Mouse (Mus musculus): ENCODE measurements around the gene Mad2l2. TPM values are rescaled to one million over a fixed set of nuclear protein-coding genes. Genes with fewer than 3 reads are reported as not detected.

The Mad2l2 gene
- total RNA-seq, 2 experiments from 2014 or later = 13.5 to 15.7 TPM

DNA sequence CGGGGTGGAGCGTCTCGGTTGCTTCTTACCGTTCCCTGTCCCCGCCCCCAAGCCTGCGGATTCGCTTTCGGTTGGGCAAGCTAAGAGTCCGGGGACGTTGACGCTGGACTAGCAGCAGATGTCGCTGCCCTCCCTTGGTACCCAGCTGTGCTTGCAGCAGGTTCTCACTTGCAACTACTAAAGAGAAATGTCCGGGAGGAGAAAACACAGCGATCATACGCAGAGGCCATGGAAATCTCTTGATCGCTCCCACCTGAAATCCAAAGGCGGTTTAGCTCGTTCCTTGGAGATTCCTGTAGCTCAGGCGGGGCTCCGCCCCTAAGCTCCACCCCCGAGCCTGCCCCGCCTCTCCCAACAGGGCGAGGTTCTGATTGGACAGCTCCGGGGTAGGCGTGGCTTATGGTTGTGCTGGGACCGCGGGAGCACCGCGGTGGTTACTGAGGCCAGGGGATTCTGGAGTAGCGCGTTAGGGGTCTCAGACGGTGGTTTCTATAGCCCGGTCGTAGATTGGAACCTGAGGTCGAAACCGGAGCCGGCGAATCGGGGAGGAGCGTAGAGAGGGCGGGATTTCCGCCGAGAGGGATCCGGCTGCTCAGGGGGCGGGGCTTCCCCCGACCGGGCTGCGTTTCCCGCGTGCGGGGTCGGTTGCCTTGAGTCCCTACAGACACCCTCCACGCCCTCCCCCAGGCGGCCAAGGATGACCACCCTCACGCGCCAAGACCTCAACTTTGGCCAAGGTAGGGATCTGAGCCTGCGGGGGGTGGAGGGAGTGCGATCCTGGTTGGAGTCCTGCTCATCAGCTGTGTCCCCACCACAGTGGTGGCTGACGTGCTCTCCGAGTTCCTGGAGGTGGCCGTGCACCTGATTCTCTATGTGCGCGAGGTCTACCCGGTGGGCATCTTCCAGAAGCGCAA lies 10.2 kb downstream of the Mad2l2 start:
- peak; percentile 95 for DNase-seq (ENCODE audit: low spot score)

DNA sequence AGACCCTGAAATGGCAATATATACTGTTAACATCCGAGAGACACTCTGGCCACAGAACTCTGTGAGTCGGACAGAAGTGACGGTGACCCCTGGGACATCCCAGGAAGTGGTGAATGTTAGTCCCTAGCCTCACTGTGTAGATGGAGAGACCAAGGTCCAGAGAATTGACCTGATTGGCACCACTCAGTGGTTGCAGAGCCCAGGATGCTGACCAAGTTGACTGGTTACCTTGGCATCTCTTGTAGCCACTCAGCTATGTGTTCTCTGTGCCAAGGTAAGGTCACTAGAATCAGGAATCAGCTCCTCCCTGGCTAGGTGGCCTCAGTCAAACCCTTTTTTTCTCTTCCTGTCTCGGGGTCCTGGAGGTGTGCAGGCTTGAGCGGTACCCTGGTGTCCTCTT lies 13.5 kb downstream of the Mad2l2 start:
- DNase-seq (ENCODE audit: low spot score) = no peak

DNA sequence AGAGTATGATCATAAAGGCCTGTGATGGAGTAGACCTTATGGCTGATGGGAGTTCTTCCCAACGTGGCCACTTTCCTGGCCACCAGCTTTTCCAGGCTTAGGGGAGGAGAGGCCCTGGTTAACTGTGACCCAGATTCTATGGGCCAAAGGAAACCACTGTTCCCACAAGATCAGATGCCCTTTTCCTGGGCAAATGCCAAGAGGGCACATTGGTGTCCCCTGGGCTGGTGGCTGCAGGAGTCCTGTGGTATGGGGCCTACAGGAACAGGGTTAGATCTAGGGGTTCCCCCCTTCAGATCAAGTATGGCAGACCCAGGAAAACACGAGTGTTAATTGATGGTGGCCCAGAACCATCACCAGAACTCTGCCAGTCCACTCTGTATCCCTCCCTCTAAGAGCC lies 17.5 kb downstream of the Mad2l2 start:
- no peak for DNase-seq (ENCODE audit: low spot score)

DNA sequence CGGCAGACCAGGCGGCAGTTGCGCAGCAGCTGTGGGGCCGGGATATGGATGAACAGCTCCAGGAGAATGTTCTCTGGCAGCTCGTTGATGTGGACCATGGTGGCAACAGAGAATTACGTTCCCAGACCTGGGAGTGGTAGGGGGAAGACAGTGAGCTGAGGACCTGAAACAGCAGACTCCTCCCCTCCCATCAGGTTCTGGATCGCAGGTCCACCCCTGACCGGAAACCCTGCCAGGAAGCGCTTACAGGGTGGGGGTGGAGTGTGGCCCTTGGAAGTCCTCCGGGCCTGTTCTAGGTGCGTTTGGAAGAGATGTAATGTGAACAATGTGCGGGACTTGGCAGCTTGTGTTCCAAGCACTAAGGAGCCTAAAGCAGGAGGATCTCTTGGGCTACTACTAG lies 19.4 kb downstream of the Mad2l2 start:
- DNase-seq (ENCODE audit: low spot score) = no peak

DNA sequence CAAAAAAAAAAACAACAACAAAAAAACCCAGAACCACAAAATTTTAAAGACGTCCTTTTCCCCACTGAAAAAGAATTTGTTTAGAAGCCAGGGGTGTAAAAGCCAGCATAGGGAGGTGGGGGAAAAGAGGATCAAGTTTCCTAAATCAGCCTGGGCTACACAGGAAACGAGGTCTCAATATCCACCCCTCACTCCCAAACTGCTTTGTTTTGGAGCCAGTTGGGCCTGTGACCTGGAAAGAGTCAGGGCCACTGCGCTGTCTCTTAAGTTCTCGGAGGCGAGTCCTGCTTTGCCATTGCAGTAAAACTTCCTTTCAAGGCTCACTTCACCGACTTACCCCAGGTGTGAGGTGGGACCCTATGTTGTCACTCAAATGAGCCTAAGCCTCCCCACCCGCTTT lies 20.1 kb downstream of the Mad2l2 start:
- DNase-seq (ENCODE audit: low spot score) = no peak

DNA sequence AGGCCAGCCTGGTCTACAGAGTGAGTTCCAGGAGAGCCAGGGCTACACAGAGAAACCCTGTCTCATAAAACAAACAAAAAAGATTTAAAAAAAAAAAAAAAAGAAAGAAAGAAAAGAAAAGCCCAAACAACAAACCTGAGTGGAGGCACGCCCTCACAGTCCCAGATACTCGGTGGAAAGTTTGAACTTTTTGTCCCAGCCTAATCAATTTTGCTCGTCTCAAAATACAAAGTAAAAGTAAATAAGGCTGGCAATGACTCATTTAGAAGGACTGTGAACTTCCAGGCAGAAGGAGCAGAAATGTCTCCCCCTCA lies 20.7 kb downstream of the Mad2l2 start:
- DNase-seq (ENCODE audit: low spot score) = no peak

DNA sequence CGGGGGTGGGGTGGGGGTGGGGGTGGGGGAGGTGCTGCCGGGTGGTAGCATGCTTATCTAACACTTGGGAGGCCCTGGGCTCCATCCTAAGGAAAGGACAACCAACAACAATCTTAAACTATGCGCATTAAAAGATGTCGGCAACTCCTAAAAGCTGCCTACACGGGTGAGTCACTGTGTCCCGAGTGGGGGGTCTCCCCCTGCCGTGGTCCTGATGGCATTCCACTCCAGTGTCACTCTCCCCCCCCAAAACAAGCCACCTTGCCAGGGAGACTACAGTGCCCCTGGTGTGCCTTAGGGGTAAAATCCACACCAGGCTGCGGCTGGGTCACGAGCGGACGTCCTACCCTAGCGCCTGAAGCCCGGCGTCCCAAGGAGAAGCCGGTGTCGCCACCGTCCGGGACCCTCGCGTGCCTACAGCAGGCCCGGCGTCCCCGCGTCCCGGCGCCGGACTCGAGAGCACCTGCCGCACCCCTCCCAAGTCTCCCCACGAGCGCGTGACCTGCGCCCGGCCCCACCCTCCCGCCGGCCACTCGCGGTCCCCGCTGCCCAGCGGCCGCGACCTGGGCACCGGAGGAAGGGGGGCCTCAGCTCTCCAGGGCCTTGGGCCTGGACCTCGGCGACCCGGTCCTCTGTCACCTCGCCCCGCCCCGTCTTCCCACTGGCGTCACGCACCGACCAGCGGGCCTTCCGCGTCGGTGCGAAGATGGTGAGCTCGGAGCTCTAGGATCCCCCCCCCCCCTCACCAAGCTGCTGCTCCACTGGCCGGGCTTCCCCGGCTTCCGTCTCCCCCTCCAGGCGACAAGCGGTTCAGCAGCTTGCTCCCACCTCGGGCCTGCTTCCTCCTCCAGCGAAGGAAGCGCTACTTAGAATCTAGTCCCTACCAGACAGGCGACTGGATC lies 21.3 kb downstream of the Mad2l2 start, which contains the start of gene Fbxo6:
TSS of gene Fbxo6 (minus strand) at position 874 of the 902 bp plus-strand sequence.
- peak; percentile 92 for DNase-seq (ENCODE audit: low spot score)

DNA sequence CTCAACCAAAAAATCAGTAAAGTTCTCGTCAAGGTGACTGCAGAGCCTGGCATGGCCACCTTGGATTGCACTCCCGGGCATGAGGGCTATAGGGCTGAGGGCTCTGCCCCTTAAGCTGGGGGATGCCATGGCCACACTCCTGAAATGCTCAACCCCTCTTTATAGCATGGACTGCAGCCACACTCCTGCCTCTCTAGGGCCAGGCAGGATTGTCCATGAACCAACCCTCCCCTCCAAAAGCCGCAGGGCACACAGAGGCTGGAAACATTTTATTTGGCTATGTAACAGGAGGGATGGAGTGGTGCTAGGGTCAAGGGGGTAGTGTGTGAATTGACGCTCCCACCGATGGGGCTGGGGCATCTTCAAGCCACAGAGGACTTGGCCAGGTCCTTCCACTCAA lies 22.4 kb downstream of the Mad2l2 start:
- no peak for DNase-seq (ENCODE audit: low spot score)

DNA sequence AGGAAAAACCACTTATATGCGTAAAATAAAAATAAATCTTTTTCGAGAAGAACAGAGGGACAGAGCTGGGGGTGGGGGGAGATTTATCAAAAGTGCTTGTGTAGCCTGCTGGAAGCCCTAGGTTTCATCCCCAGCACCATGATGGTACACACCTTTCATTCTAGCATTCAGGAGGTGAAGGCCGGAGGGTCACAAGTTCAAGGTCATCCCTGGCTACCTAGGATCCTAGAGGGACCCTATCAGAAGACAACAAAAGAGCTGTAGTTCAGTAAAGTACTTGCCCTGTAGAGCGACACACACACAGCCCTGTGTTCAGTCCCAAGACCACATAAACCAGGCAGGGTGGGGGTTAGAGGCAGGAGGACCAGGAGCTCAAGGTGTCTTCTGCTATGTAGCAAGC lies 23.8 kb downstream of the Mad2l2 start:
- no peak for DNase-seq (ENCODE audit: low spot score)

DNA sequence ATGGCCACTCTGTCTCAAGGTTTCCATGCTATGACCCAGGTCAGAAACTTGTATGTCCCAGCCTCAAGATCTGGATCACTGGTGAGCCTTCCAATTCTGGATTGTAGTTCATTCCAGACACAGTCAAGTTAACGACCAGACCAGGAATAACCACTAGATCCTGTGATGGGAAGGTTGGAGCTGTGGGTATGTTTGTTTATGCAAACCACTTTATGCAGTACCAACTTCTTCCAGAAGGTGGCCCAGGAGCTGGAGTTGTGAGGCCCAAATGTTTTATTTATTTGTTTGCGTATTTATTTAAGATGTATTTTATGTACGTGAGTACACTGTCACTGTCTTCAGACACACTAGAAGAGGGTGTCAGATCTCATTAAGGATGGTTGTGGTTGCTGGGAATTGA lies 24.8 kb downstream of the Mad2l2 start:
- DNase-seq (ENCODE audit: low spot score) = no peak

DNA sequence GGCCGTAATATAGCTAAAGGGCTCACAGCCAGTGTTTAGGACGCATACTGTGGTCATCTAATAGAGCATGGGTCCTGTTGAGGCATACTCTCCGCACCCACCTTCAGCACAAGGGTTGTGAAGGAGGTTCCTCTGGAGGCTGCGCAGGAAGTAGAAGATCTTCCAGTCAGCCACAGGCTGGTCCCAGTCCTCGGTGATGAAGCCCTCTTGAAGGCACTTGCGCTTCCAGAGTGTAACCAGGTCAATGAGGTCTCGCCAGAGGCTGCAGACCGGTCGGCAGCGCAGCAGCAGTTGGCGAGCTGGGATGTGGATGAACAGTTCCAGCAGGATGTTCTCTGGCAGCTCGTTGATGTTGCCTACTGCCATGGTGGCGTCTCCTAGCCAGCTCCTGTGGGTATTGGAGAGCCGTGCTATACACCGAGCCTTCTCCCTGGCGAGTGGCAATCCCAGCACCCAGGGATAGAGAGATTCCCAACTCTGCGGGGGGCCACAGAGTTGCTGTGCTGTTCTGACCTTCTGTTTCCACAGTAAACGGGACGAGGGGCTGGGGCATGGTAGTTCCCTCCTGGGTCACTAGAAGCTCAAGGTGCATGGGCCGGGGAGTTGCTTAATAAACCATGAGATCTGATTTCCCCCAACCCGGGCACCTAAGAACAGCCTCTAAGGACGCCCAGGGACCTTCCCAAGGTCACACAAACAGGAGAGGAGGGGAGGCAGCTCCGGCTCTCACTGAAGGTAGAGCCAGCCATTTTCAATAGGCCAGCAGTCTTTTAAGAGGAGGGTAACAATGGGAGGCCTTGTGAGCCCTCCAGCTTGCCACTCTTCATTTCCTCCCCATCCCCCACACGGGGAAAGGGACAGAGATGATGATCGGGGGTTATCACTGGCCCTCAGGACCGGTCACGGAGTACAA lies 28.5 kb downstream of the Mad2l2 start:
- DNase-seq (ENCODE audit: low spot score) = no peak

DNA sequence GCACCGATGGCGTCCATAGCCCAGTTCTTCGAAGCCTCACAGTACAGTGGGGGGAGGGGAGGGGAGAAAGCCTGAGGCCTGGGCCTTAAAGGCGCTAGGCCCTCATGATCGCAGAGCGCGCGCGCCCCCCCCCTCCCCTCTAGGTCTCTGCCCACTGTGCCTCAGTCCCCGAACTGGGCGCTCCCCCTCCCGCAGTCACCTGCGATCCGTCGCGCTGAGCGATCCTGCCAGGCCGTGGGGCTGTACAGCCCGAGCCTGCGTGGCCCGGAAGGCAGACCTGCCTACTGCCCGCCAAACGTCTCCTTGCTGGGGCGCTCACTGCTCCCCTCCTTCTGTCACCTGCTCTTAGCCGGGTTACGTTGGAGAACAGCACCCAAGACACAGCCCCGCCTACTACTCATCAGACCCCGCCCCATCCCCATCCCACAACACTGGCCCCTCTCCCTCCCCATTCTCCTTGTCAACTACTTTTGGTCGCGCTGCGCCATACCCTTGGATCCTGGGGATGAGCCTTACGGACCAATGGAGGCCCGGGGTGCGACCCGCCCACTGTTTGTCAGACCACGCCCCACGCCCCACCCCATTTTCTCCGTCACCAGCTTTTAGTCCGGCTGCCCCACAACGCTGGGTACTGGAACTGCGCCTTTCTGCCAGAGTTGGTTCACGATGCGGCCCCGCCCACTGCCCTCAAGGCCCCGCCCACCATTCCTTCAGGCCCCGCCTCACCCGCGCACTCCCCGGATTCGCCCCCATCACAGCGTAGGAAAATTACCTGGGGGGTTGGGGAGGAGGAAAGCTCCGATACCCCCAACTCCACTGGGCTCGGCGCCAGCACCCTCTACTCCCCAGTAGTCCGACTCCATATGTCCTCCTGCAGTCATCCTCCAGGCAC lies 29.6 kb downstream of the Mad2l2 start:
- peak; percentile 93 for DNase-seq (ENCODE audit: low spot score)

DNA sequence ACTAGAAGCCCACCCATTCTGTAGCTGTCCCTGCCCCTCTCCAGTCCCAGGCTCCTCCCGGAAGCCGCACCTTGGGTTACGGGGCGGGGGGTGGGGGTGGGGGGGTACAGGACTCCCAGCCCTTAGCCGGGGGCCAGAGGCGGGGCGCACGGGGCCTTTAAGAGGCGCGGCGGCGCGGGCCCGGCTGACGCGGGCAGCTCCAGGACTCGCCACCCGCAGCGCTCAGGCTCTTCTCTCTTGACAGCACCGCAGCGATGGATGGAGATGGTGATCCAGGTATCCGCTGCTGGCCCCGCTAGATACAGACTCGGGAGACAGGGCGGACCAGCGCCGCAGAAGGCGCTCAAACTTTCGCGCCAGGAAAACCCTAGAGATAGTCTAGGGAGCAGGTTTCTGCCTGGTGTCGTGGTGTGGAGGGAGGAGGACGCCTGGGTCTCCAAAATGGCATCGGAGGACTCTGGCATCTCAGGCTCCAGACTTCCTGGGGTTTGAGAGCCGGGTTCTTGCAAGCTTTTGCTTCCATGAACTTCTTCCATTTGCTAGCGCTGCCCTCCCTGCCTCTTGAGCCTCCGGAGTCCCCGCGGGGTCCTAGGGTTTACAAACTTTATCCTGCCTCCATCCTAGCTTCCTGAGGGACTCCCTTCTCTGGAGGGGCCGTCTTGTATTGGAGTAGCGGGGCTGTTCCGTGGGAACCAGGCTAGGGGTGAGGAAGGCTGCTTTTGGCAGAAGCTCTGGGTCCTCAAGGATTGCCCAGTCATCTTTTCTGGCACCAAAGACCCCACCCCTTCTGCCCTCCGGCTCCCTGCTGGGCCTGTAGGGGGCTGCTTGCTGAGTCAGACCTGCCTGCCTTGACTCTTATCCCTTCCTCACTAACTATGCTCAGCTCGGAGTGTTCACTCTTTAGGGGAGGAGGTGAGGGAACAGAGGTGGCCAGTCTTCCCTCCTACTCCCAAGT lies 30.5 kb downstream of the Mad2l2 start, which contains the start of the genes Fbxo44 and Fbxo2:
TSS of gene Fbxo44 (minus strand) at position 47 of the 955 bp plus-strand sequence.
TSS of gene Fbxo2 (plus strand) at position 186 of the 955 bp plus-strand sequence.
- no peak for DNase-seq (ENCODE audit: low spot score)

DNA sequence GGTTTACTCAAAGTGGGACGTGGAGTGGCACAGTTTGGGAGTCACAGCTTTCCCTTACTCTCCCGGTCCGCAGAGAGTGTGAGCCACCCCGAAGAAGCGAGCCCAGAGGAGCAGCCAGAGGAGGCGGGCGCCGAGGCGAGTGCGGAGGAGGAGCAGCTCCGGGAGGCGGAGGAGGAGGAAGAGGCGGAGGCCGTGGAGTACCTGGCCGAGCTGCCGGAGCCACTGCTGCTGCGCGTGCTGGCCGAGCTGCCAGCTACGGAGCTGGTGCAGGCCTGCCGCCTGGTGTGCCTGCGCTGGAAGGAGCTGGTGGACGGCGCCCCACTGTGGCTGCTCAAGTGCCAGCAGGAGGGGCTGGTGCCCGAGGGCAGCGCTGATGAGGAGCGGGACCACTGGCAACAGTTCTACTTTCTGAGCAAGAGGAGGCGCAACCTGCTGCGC lies 33.8 kb downstream of the Mad2l2 start:
- peak; percentile 71 for DNase-seq (ENCODE audit: low spot score)

DNA sequence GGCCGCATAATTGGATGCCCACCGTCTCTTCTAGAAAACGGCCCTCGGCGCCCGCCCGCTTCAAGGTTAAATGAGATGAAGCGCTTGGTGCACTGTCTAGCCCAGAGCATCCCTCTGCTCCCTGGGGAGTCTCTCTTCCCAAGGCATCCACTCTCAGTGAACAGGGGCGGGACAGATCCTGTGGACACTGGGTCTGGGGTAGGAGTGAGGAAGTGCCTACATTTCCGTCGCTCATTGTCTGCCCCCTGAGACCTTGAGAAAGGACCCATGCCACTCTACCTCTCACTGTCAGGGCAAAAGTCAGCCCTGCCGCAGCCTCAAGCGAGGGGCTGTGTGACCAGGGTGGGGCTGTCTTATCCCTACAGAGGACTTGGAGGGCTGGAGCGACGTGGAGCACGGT lies 34.3 kb downstream of the Mad2l2 start:
- DNase-seq (ENCODE audit: low spot score) = no peak

DNA sequence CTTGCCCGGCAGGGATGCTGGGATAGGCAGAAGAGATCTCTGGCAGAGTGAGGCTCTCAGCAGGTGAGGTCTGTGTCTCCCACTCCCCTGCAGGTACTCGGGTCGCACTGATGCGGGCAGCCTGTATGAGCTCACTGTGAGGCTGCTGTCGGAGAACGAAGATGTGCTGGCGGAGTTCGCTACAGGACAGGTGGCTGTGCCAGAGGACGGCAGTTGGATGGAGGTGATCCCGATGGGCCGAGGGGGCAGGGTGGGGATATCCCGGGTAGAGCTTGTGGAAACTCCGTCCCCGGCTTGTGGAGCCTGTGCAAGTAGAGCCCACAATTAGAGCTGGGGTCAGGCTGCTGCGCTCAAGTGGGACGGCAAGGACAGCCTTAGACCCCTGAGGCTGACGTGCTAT lies 35.4 kb downstream of the Mad2l2 start:
- no peak for DNase-seq (ENCODE audit: low spot score)

DNA sequence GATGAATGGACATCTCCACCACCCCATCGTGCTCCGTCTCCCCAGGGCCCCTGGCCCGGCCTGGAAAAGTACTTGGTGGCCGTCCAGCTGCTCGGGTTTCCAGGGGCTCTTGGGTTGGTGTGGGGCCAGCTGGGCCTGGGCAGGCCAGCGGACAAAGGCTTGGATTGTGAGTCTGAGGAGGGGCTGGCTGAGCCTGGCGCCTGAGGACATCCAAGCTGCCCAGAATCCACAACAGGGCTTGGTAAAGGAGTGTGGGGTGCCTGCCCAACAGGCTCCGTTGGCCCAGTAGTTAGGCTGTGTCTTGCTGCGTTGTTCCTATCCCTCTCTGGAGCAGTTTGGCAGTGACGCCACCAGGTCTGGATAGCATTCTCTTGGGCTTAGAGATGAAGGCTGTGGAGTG lies 36.2 kb downstream of the Mad2l2 start:
- no peak for DNase-seq (ENCODE audit: low spot score)

DNA sequence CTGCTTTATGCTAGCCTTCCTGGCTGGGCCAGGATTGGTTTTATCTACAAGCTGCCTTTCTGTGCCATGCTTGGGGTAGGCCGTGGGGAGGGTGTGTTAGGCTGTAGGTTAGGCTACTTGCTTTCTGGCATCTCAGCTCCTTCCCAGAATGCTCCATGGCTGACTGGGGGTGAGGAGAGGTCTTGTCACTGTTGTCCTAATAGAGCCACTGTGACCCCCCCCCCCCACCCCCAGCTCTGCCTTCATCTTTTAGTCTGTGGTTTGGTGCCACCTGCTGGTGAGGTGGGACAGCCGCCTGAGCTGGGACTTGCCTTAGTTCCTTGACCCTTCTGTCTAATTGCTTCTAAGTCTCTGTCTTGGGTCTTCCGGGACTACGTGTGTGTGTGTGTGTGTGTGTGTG lies 36.8 kb downstream of the Mad2l2 start:
- DNase-seq (ENCODE audit: low spot score) = peak; percentile 70

DNA sequence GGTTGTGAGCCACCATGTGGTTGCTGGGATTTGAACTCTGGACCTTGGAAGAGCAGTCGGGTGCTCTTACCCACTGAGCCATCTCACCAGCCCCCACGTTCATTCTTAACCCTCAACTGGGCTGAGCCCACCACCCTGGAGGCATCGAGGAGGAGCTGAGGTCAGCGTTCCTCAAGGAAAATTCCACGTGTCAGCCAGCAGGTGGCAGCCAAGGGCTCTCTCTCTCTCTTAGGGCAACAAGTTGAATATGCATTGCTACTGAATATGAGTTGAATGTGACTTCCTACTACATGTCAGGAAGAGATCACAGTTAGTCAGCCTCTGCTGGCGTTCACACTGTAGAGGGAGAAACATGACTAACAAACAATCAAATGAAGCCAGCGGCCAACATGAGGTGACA lies 38.1 kb downstream of the Mad2l2 start:
- DNase-seq (ENCODE audit: low spot score) = peak; percentile 61

Data from gastrocnemius, adult 18-20 months (tissue).